Mouse (Mus musculus) kidney, adult 2 months (tissue): ENCODE measurements around the gene Coq7.

Experiments used
- CTCF ChIP-seq: fragments of 200-500 bp; conservative IDR thresholded peaks from 2 replicates; pipeline ENCODE4 v1.5.1; 2011; ENCODE audit warnings: low read depth, mild to moderate bottlenecking, control low read depth, low read length, moderate library complexity, mixed read lengths; ENCODE audit not compliant: insufficient read depth, insufficient read length
- POLR2A ChIP-seq: fragments of 200-500 bp; IDR thresholded peaks from one replicate; pipeline ENCODE4 v1.6.1; 2011; ENCODE audit warnings: low read depth, low read length, control low read depth

DNA sequence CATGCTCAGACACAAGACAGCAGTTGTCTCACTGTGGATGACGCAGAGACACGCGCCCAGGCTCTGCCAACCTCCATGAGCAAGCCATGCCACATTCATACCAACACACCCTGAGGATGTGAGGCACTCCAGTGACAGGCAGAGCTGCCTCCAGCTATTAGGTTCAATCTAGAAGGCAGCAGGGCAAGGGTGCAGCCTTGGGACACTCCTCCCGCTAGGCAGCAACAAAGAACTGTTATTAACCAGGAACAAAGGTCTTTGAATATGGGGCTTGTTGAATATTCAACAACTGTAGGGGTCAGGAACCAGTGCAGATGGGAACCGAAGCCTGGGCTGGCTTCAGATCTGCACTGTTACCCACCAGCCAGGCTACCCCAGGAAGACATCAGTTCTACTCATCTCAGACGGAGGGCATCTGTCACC, 36.0 kb upstream of the Coq7 start:
- TF ChIP-seq POLR2A (no peak), CTCF (no peak)
